Mouse (Mus musculus) erythroblast, embryonic 14.5 days (primary cell): ENCODE results near the gene Efcab9.

Source experiments
- GATA1 ChIP-seq: IDR thresholded peaks from 2 replicates; pipeline ENCODE4 v1.6.1; 2012; ENCODE audit warnings: low read length, inconsistent platforms, mixed read lengths
- TAL1 ChIP-seq: IDR thresholded peaks from 3 replicates; pipeline ENCODE4 v1.6.1; 2012; ENCODE audit warnings: low read length, inconsistent platforms, mixed read lengths

- TF ChIP-seq TAL1 = no peak
- TF ChIP-seq GATA1 = no peak
Observed at GRCm38 (mm10) chr11:32527006-32527405, 4.9 kb downstream of the Efcab9 start.
